Mouse (Mus musculus) spleen, postnatal 14 days (tissue): Measurements from ENCODE around the gene Muc3.
"Not testable (repeated sequence)": the region's sequence is repeated elsewhere in the genome, so short reads cannot be mapped to it uniquely, and the experiment has no call there.

Experiments used
- DNase-seq, 2 experiments: peaks; one replicate each; pipeline ENCODE4 v3.0.0; 2021 to 2022; ENCODE audit warnings: low spot score in 2 of 2

The Muc3 gene

GRCm38 (mm10) chr5:137149272-137149882 is at the start of gene Muc3:
Gene Muc3 (minus strand): TSS chr5:137149322.
- not testable (repeated sequence) for DNase-seq

GRCm38 (mm10) chr5:137194488-137195120 is 45.5 kb upstream of the Muc3 start:
- no peak for DNase-seq

GRCm38 (mm10) chr5:137193279-137193952 is 44.3 kb upstream of the Muc3 start:
- no peak for DNase-seq

GRCm38 (mm10) chr5:137189326-137189725 is 40.2 kb upstream of the Muc3 start:
- peak; percentile 23 to 30 for DNase-seq

- DNase-seq: no peak
Observed at GRCm38 (mm10) chr5:137185362-137185761, 36.2 kb upstream of the Muc3 start.

GRCm38 (mm10) chr5:137179646-137180374 is 30.7 kb upstream of the Muc3 start:
- peak in 1 of 2 experiments; percentile 6 for DNase-seq

- DNase-seq: no peak
Observed at GRCm38 (mm10) chr5:137173967-137174366, 24.8 kb upstream of the Muc3 start.

- DNase-seq: no peak
Observed at GRCm38 (mm10) chr5:137172591-137172990, 23.5 kb upstream of the Muc3 start.

- no peak for DNase-seq
Observed at GRCm38 (mm10) chr5:137171478-137171877, 22.4 kb upstream of the Muc3 start.

GRCm38 (mm10) chr5:137170836-137171380 is 21.8 kb upstream of the Muc3 start:
- DNase-seq: no peak

- DNase-seq: no peak
Observed at GRCm38 (mm10) chr5:137167539-137167938, 18.4 kb upstream of the Muc3 start.

- DNase-seq: no peak
Observed at GRCm38 (mm10) chr5:137166012-137166411, 16.9 kb upstream of the Muc3 start.

GRCm38 (mm10) chr5:137161853-137162252 is 12.7 kb upstream of the Muc3 start:
- no peak for DNase-seq

- DNase-seq: peak; percentile 43 to 71
Observed at GRCm38 (mm10) chr5:137159461-137159860, 10.3 kb upstream of the Muc3 start.

- no peak for DNase-seq
Observed at GRCm38 (mm10) chr5:137153289-137153688, 4.2 kb upstream of the Muc3 start.

- no peak for DNase-seq
Observed at GRCm38 (mm10) chr5:137152623-137153022, 3.5 kb upstream of the Muc3 start.

GRCm38 (mm10) chr5:137140836-137141235 is 8.3 kb downstream of the Muc3 start:
- no peak for DNase-seq

- DNase-seq: no peak
Observed at GRCm38 (mm10) chr5:137138977-137139376, 10.1 kb downstream of the Muc3 start.

GRCm38 (mm10) chr5:137134959-137135358 is 14.2 kb downstream of the Muc3 start:
- DNase-seq: no peak

- DNase-seq: peak in 1 of 2 experiments; percentile 47
Observed at GRCm38 (mm10) chr5:137131490-137131889, 17.6 kb downstream of the Muc3 start.

- DNase-seq: no peak
Observed at GRCm38 (mm10) chr5:137129281-137129680, 19.8 kb downstream of the Muc3 start.

GRCm38 (mm10) chr5:137123516-137123915 is 25.6 kb downstream of the Muc3 start:
- no peak for DNase-seq
